Mouse (Mus musculus) stomach, adult 2 months (tissue): ENCODE measurements around the gene Sh3bp5l. TPM values are rescaled to one million over a fixed set of nuclear protein-coding genes. Genes with fewer than 3 reads are reported as not detected.

ENCODE experiments used
- polyA plus RNA-seq: library from polyadenylated mRNA; depleted of rRNA; stranded (reverse); fragments of >200 nt; gene quantifications from 2 replicates; pipeline ENCODE4 v1.2.3, GENCODE M21; 2012; rRNA removed

Sh3bp5l gene
- 23.9 and 26.6 TPM in 2 replicates for polyA plus RNA-seq

GRCm38 (mm10) chr11:58330276-58331148 is at the start of gene Sh3bp5l, which contains the start of gene Zfp672:
Gene Sh3bp5l (plus strand): TSS chr11:58330724.
Gene Zfp672 (minus strand): TSS chr11:58330339.

GRCm38 (mm10) chr11:58306860-58307308 is 23.6 kb upstream of the Sh3bp5l start, which contains the start of gene Zfp692:
Gene Zfp692 (plus strand): TSS chr11:58307069.

GRCm38 (mm10) chr11:58378763-58379278 is 48.3 kb downstream of the Sh3bp5l start, which contains the start of gene Lypd8:
Gene Lypd8 (plus strand): TSS chr11:58379043.

Other genes starting within 250 kb of the Sh3bp5l start
- gene Gm12248, start 237.6 kb upstream of the Sh3bp5l start, polyA plus RNA-seq: 0.08 and 0.09 TPM in 2 replicates
- gene Cnot8, start 226.6 kb upstream of the Sh3bp5l start, polyA plus RNA-seq: 10.4 TPM in 2 replicates
- gene Gemin5, start 162.2 kb upstream of the Sh3bp5l start, polyA plus RNA-seq: 1.8 and 2.2 TPM in 2 replicates
- gene Mrpl22, start 159.1 kb upstream of the Sh3bp5l start, polyA plus RNA-seq: 11.1 and 15.2 TPM in 2 replicates
- 2.3 and 2.6 TPM in 2 replicates for gene Igtp, start 131.2 kb upstream of the Sh3bp5l start, polyA plus RNA-seq
- gene Irgm2, start 131.1 kb upstream of the Sh3bp5l start, polyA plus RNA-seq: 2.2 and 2.5 TPM in 2 replicates
- 2.7 and 4.2 TPM in 2 replicates for gene 4930438A08Rik, start 55.9 kb upstream of the Sh3bp5l start, polyA plus RNA-seq
- gene Zfp692, start 23.7 kb upstream of the Sh3bp5l start, polyA plus RNA-seq: 22.2 TPM in 2 replicates
- gene Zfp672, start 385 bp upstream of the Sh3bp5l start, polyA plus RNA-seq: 18.4 and 22.9 TPM in 2 replicates
- gene Lypd8, start 48.3 kb downstream of the Sh3bp5l start, polyA plus RNA-seq: 1,164 and 1,262 TPM in 2 replicates
- not detected in 2 replicates for gene 1810065E05Rik, start 90.4 kb downstream of the Sh3bp5l start, polyA plus RNA-seq
- not detected in 2 replicates for gene Gm12253, start 101.8 kb downstream of the Sh3bp5l start, polyA plus RNA-seq
- not detected in 2 replicates for gene Lypd9, start 122.2 kb downstream of the Sh3bp5l start, polyA plus RNA-seq
- gene Olfr30, start 131.5 kb downstream of the Sh3bp5l start, polyA plus RNA-seq: not detected in 2 replicates
- not detected in 2 replicates for gene Olfr332, start 161.8 kb downstream of the Sh3bp5l start, polyA plus RNA-seq
- not detected in 2 replicates for gene Olfr331, start 171.8 kb downstream of the Sh3bp5l start, polyA plus RNA-seq
- not detected in 2 replicates for gene Olfr330, start 204.1 kb downstream of the Sh3bp5l start, polyA plus RNA-seq
- not detected in 2 replicates for gene Olfr329-ps, start 215.7 kb downstream of the Sh3bp5l start, polyA plus RNA-seq
- not detected in 2 replicates for gene Olfr328, start 224.9 kb downstream of the Sh3bp5l start, polyA plus RNA-seq
- not detected in 2 replicates for gene Olfr224, start 239.8 kb downstream of the Sh3bp5l start, polyA plus RNA-seq
- not detected in 2 replicates for gene Olfr325, start 247.0 kb downstream of the Sh3bp5l start, polyA plus RNA-seq